Mouse (Mus musculus) small intestine, adult 2 months (tissue): Measurements from ENCODE around the gene C2. TPM values are rescaled to one million over a fixed set of nuclear protein-coding genes. Genes with fewer than 3 reads are reported as not detected.

Experiments used
- H3K27ac ChIP-seq: fragments of 200-500 bp; 2 replicates; pipeline ENCODE4 v1.5.1; 2012; ENCODE audit warnings: low read depth, low read length, control low read depth, inconsistent platforms; ENCODE audit not compliant: insufficient read depth
- H3K27me3 ChIP-seq: fragments of 200-500 bp; 2 replicates; pipeline ENCODE4 v1.6.1; 2012; ENCODE audit warnings: mild to moderate bottlenecking, moderate library complexity, low read length, inconsistent platforms; ENCODE audit not compliant: control insufficient read depth, insufficient read depth
- H3K36me3 ChIP-seq: fragments of 200-500 bp; 2 replicates; pipeline ENCODE4 v1.6.1; 2012; ENCODE audit warnings: mild to moderate bottlenecking, low read length, control low read depth, inconsistent platforms; ENCODE audit not compliant: control insufficient read depth, insufficient read depth
- H3K4me1 ChIP-seq: fragments of 200-500 bp; 2 replicates; pipeline ENCODE4 v1.6.1; 2012; ENCODE audit warnings: low read length, inconsistent platforms, mixed read lengths; ENCODE audit not compliant: control insufficient read depth, insufficient read depth, insufficient read length
- H3K4me3 ChIP-seq: fragments of 200-500 bp; 2 replicates; pipeline ENCODE4 v1.5.1; 2012; ENCODE audit warnings: low read depth, mild to moderate bottlenecking, control low read depth, inconsistent platforms, low read length, moderate library complexity
- CTCF ChIP-seq: fragments of 200-500 bp; IDR thresholded peaks from 2 replicates; pipeline ENCODE4 v1.5.1; 2012; ENCODE audit warnings: low read depth, mild to moderate bottlenecking, control low read depth, inconsistent platforms, low read length, moderate library complexity, mixed read lengths; ENCODE audit not compliant: insufficient replicate concordance, insufficient read length; ENCODE audit errors: extremely low read depth
- POLR2A ChIP-seq: fragments of 200-500 bp; IDR thresholded peaks from 2 replicates; pipeline ENCODE4 v1.6.1; 2012; ENCODE audit warnings: low read depth, mild to moderate bottlenecking, control low read depth, inconsistent platforms, low read length, moderate library complexity
- WGBS: fragments of 180-500 bp; shearing (Covaris S2); methylation state at CpG from one replicate; pipeline ENCODE4 v1.1.7; 2018; 5-methylcytosine and 5-hydroxymethylcytosine counted together
- polyA plus RNA-seq: library from polyadenylated mRNA; depleted of rRNA; stranded (reverse); fragments of >200 nt; gene quantifications from 2 replicates; pipeline ENCODE4 v1.2.3, GENCODE M21; 2012

C2 gene
- polyA plus RNA-seq, 1 experiment, result 10.6 TPM

GRCm38 (mm10) chr17:34896366-34896765 lies 1.7 kb downstream of the C2 start:
- no peak for TF ChIP-seq CTCF
- no peak for TF ChIP-seq POLR2A
- no peak overlapping the region for H3K4me3 ChIP-seq
- H3K27me3 ChIP-seq, result no peaks in the 10 kb centered on the region
- peaks cover 14% of the 10 kb centered on the region for H3K4me1 ChIP-seq
- no peak overlapping the region for H3K27ac ChIP-seq
- peaks cover 3% of the 10 kb centered on the region; the same call in 1 of the 2 replicates for H3K36me3 ChIP-seq
- WGBS, result 74% methylated on average over 17 of the region's 17 CpGs

GRCm38 (mm10) chr17:34895724-34896123 lies 2.3 kb downstream of the C2 start:
- H3K27ac ChIP-seq, result no peak overlapping the region
- 92% methylated on average over 15 of the region's 15 CpGs for WGBS
- TF ChIP-seq CTCF (no peak), POLR2A (no peak)

GRCm38 (mm10) chr17:34894801-34895530 lies 3.1 kb downstream of the C2 start:
- H3K4me3 ChIP-seq, result peak overlapping the region; percentile 78
- H3K36me3 ChIP-seq, result no peaks in the 10 kb centered on the region
- WGBS, result 15% methylated on average over 50 of the region's 51 CpGs
- no peak overlapping the region for H3K27ac ChIP-seq
- no peak for TF ChIP-seq POLR2A
- TF ChIP-seq CTCF, result no peak
- peaks cover 14% of the 10 kb centered on the region for H3K4me1 ChIP-seq
- H3K27me3 ChIP-seq, result no peaks in the 10 kb centered on the region

More at GRCm38 (mm10) chr17:34895724-34896123, 2.3 kb downstream of the C2 start:
- Histone ChIP-seq H3K36me3 (no peaks in the 10 kb centered on the region), H3K4me3 (no peak overlapping the region), H3K27me3 (no peaks in the 10 kb centered on the region), H3K4me1 (peaks cover 14% of the 10 kb centered on the region)

- Histone ChIP-seq H3K27ac (peak overlapping the region; percentile 86), H3K4me3 (peak overlapping the region; percentile 78), H3K4me1 (peaks cover 14% of the 10 kb centered on the region), H3K36me3 (no peaks in the 10 kb centered on the region), H3K27me3 (no peaks in the 10 kb centered on the region)
- TF ChIP-seq POLR2A, result no peak; the same call in 1 of the 2 replicates
- TF ChIP-seq CTCF, result no peak
- 2% methylated on average over 48 of the region's 51 CpGs for WGBS
Observed at GRCm38 (mm10) chr17:34894074-34894597, 3.9 kb downstream of the C2 start.

GRCm38 (mm10) chr17:34893072-34893824 lies 4.8 kb downstream of the C2 start:
- TF ChIP-seq CTCF, result no peak
- TF ChIP-seq POLR2A, result 0 out of 2 replicates have a peak, but pooled peaks have one; percentile 28
- H3K4me1 ChIP-seq, result peaks cover 14% of the 10 kb centered on the region
- no peak overlapping the region for H3K4me3 ChIP-seq
- no peaks in the 10 kb centered on the region for H3K27me3 ChIP-seq
- H3K36me3 ChIP-seq, result no peaks in the 10 kb centered on the region
- 34% methylated on average over 12 of the region's 12 CpGs for WGBS
- H3K27ac ChIP-seq, result peak overlapping the region; percentile 86

- Histone ChIP-seq H3K27me3 (no peaks in the 10 kb centered on the region), H3K27ac (no peak overlapping the region), H3K4me1 (peaks cover 11% of the 10 kb centered on the region), H3K36me3 (no peaks in the 10 kb centered on the region), H3K4me3 (no peak overlapping the region)
- no peak for TF ChIP-seq POLR2A
- TF ChIP-seq CTCF, result peak; percentile 29; the same call in 1 of the 2 replicates
- 97% methylated on average over 2 of the region's 2 CpGs for WGBS
Observed at GRCm38 (mm10) chr17:34891377-34891776, 6.7 kb downstream of the C2 start.
